Mouse (Mus musculus) small intestine, adult 2 months (tissue): ENCODE results near the gene Mettl24.

Experiments
- CTCF ChIP-seq: fragments of 200-500 bp; IDR thresholded peaks from 2 replicates; pipeline ENCODE4 v1.5.1; 2012; ENCODE audit warnings: low read depth, mild to moderate bottlenecking, control low read depth, inconsistent platforms, low read length, moderate library complexity, mixed read lengths; ENCODE audit not compliant: insufficient replicate concordance, insufficient read length; ENCODE audit errors: extremely low read depth
- POLR2A ChIP-seq: fragments of 200-500 bp; IDR thresholded peaks from 2 replicates; pipeline ENCODE4 v1.6.1; 2012; ENCODE audit warnings: low read depth, mild to moderate bottlenecking, control low read depth, inconsistent platforms, low read length, moderate library complexity

GRCm38 (mm10) chr10:40683868-40684253, 779 bp downstream of the Mettl24 start:
- TF ChIP-seq POLR2A (no peak), CTCF (no peak)
